Mouse (Mus musculus) heart, embryonic 14.5 days (tissue): Measurements from ENCODE around the gene Daxx. TPM values are rescaled to one million over a fixed set of nuclear protein-coding genes. Genes with fewer than 3 reads are reported as not detected.

Source experiments
- ATAC-seq: fragments of 200-750 bp; cut with Nextera tagmentation; 2 replicates; pipeline ENCODE4 v1.8.0; 2017; ENCODE audit warnings: low read depth, moderate TSS enrichment; ENCODE audit not compliant: insufficient number of reproducible peaks, insufficient read depth, low FRiP score
- H3K27ac ChIP-seq, 2 experiments: fragments of 200-500 bp in 1 of 2; fragments of 300-500 bp in 1 of 2; sonication (generic) in 1 of 2; replicated peaks in 1 of 2; 2 replicates each; pipeline ENCODE4 v1.5.1; 2012 to 2014; ENCODE audit warnings: low read depth in 2 of 2, low read length in 2 of 2, control low read depth in 1 of 2, mild to moderate bottlenecking in 1 of 2, mixed read lengths in 1 of 2; ENCODE audit not compliant: control insufficient read depth in 1 of 2, insufficient read depth in 1 of 2
- H3K27me3 ChIP-seq: fragments of 300-500 bp; sonication (generic); 2 replicates; pipeline ENCODE4 v1.6.1; 2014; ENCODE audit warnings: mild to moderate bottlenecking, low read length, control low read depth; ENCODE audit not compliant: control insufficient read depth, insufficient read depth
- H3K36me3 ChIP-seq: fragments of 300-500 bp; sonication (generic); 2 replicates; pipeline ENCODE4 v1.6.1; 2014; ENCODE audit warnings: mild to moderate bottlenecking, control low read depth, low read length, mixed read lengths; ENCODE audit not compliant: control insufficient read depth, insufficient read depth
- H3K4me1 ChIP-seq, 2 experiments: fragments of 200-500 bp in 1 of 2; fragments of 300-500 bp in 1 of 2; sonication (generic) in 1 of 2; 2 replicates each; pipeline ENCODE4 v1.6.1; 2012 to 2014; ENCODE audit warnings: low read length in 2 of 2, control low read depth in 1 of 2, mixed read lengths in 1 of 2; ENCODE audit not compliant: control insufficient read depth in 2 of 2, insufficient read depth in 2 of 2
- H3K4me2 ChIP-seq: fragments of 300-500 bp; sonication (generic); 2 replicates; pipeline ENCODE4 v1.6.1; 2014; ENCODE audit warnings: mild to moderate bottlenecking, low read length
- H3K4me3 ChIP-seq, 2 experiments: fragments of 200-500 bp in 1 of 2; fragments of 300-500 bp in 1 of 2; sonication (generic) in 1 of 2; 2 replicates each; pipeline ENCODE4 v1.5.1; 2012 to 2014; ENCODE audit warnings: low read length in 2 of 2, mild to moderate bottlenecking in 2 of 2, control low read depth in 1 of 2, low read depth in 1 of 2, moderate library complexity in 1 of 2; ENCODE audit not compliant: control insufficient read depth in 1 of 2, insufficient read depth in 1 of 2
- H3K9ac ChIP-seq: fragments of 300-500 bp; sonication (generic); 2 replicates; pipeline ENCODE4 v1.6.1; 2014; ENCODE audit warnings: mild to moderate bottlenecking, low read length
- H3K9me3 ChIP-seq: fragments of 300-500 bp; sonication (generic); 2 replicates; pipeline ENCODE4 v1.6.1; 2016; ENCODE audit warnings: low read length, control low read depth; ENCODE audit not compliant: control insufficient read depth
- WGBS: fragments of 180-500 bp; shearing (Covaris S2); extraction: QIAGEN DNeasy Blood & Tissue Kit; methylation state at CpG from one replicate; pipeline ENCODE4 v1.1.7; 2014; 5-methylcytosine and 5-hydroxymethylcytosine counted together
- polyA plus RNA-seq: library from polyadenylated mRNA; unstranded; fragments of >200 nt; fragmentation: Nextera tagmentation; extraction: Ambion mirVana; gene quantifications from 2 replicates; pipeline ENCODE4 v1.2.1, GENCODE M21; 2014

Daxx gene
- polyA plus RNA-seq, 1 experiment from 2014 or later, result 27.2 TPM

GRCm38 (mm10) chr17:33917656-33918292, 8.6 kb downstream of the Daxx start:
- Histone ChIP-seq H3K4me3 (no peak overlapping the region), H3K4me2 (no peak overlapping the region), H3K9me3 (no peaks in the 10 kb centered on the region), H3K27ac (no peak overlapping the region), H3K36me3 (peaks cover 36% of the 10 kb centered on the region), H3K27me3 (no peaks in the 10 kb centered on the region), H3K9ac (no peak overlapping the region), H3K4me1 (peaks cover 13 to 23% of the 10 kb centered on the region in 2 experiments)
- no peak for ATAC-seq
- WGBS, result 86% methylated on average over 17 of the region's 18 CpGs

GRCm38 (mm10) chr17:33918293-33919203, 9.3 kb downstream of the Daxx start:
- peak overlapping the region; percentile 87 for H3K9ac ChIP-seq
- ATAC-seq, result no peak
- H3K4me2 ChIP-seq, result peak overlapping the region; percentile 99

DNA sequence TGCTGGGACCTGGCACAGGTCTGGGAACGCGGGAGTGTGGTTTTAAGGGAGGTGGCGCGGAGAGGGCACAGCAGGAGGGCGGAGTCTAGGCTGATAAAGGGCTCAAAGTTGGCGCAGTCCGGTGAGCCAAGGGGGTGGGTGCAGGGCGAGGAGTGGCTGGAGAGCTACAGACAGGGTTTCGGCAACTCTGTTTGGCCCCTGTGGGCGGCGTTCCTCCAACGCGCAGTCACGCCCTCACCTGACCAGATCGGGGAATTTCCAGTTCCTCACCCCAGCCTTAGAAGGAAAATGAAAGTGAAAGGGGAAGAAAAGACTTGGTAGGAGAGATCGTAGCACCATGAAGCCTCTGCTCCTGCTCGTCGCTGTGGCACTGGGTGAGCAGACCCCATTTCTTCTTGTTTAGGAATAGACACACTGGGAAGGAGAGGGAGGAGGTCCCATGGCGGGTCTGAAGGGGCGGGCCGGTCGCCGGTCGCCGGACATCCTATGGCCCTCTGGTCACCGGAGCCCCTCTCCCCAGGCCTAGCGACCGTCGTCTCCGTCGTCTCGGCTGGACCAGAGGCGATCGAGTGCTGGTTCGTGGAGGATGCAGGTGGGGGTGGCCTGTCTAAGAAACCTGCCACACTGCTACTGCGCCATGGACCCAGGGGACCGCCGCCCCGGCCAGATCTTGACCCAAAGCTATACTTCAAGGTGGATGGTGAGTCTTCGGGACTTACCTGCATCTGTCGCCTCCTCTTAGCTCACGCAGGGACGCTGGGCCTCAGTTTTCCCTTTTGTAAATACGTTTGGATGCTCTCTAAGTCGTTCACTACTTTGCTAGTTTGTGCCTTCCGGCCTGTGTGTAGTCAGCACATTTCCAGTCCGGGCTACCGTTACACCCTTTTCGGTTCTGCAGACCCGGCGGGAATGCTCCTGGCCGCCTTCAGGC, 10.4 kb downstream of the Daxx start:
- H3K27ac ChIP-seq, result peak overlapping the region; percentile 76 to 78
- peak; percentile 40; the same call in 1 of the 2 replicates for ATAC-seq
- no peaks in the 10 kb centered on the region for H3K27me3 ChIP-seq
- H3K4me2 ChIP-seq, result peak overlapping the region; percentile 99
- H3K9ac ChIP-seq, result peak overlapping the region; percentile 87
- peaks cover 13 to 23% of the 10 kb centered on the region in 2 experiments for H3K4me1 ChIP-seq
- H3K36me3 ChIP-seq, result peaks cover 19% of the 10 kb centered on the region
- no peaks in the 10 kb centered on the region for H3K9me3 ChIP-seq
- peak overlapping the region; percentile 81 to 83 for H3K4me3 ChIP-seq
- WGBS, result under 1% methylated on average over 52 of the region's 52 CpGs

More at GRCm38 (mm10) chr17:33918293-33919203, 9.3 kb downstream of the Daxx start:
- H3K36me3 ChIP-seq, result peaks cover 30% of the 10 kb centered on the region
- H3K27me3 ChIP-seq, result no peaks in the 10 kb centered on the region
- H3K9me3 ChIP-seq, result no peaks in the 10 kb centered on the region
- peaks cover 13 to 23% of the 10 kb centered on the region in 2 experiments for H3K4me1 ChIP-seq
- peak overlapping the region; percentile 81 to 83 for H3K4me3 ChIP-seq
- peak overlapping the region; percentile 76 to 78; a peak in 1 of 4 replicates for H3K27ac ChIP-seq
- 52% methylated on average over 37 of the region's 37 CpGs for WGBS

DNA sequence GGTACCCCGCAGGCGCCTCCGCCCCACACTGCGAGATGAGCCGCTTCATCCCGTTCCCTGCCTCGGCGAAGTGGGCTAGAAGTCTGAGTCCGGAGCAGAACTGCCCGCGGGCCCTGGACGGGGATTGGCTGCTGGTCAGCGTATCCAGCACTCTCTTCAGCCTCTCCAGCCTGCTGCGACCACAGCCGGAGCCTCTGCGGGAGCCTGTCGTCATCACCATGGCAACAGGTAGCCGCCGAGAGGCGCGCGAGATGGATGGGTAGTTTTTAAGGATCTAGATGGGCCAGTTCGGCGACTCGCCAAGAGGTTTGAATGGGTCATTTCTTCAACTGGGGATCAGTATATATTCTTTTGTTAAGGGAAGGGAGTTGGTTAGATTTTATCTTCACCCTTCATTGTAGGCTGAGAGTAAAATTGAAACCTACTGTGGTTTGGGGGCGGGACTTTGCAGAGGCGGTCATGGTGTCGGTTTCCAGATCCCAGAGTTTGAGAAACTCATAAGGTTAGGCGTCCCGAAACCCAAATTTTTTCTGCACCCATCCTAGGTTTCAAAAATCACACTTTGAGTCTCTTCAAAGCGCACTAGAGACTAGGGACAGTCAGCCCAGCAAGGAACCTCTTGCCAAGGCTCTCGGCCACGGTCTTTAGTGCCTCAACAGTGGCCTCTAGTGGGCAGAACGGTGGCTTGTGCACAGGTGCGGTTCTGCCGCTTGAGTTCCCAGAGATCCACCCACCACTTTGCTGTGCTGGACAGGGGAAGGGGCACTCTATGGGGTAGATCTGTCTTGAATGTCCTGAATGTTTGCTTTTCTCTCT, 11.3 kb downstream of the Daxx start:
- Histone ChIP-seq H3K9me3 (no peaks in the 10 kb centered on the region), H3K4me3 (peak overlapping the region; percentile 81 to 83), H3K36me3 (peaks cover 13% of the 10 kb centered on the region), H3K27ac (peak overlapping the region; percentile 76 to 78; a peak in 3 of 4 replicates), H3K4me1 (peaks cover 11 to 17% of the 10 kb centered on the region in 2 experiments), H3K4me2 (peak overlapping the region; percentile 99), H3K27me3 (no peaks in the 10 kb centered on the region), H3K9ac (peak overlapping the region; percentile 87)
- WGBS, result under 1% methylated on average over 36 of the region's 36 CpGs
- ATAC-seq, result no peak

- no peak overlapping the region for H3K4me3 ChIP-seq
- H3K27me3 ChIP-seq, result no peaks in the 10 kb centered on the region
- 86% methylated on average over 7 of the region's 7 CpGs for WGBS
- H3K9ac ChIP-seq, result no peak overlapping the region
- no peak for ATAC-seq
- no peak overlapping the region for H3K27ac ChIP-seq
- H3K36me3 ChIP-seq, result peaks cover 15% of the 10 kb centered on the region
- H3K4me1 ChIP-seq, result peaks cover 11 to 17% of the 10 kb centered on the region in 2 experiments
- no peaks in the 10 kb centered on the region for H3K9me3 ChIP-seq
- H3K4me2 ChIP-seq, result no peak overlapping the region
Observed at GRCm38 (mm10) chr17:33921361-33921760, 12.1 kb downstream of the Daxx start.

DNA sequence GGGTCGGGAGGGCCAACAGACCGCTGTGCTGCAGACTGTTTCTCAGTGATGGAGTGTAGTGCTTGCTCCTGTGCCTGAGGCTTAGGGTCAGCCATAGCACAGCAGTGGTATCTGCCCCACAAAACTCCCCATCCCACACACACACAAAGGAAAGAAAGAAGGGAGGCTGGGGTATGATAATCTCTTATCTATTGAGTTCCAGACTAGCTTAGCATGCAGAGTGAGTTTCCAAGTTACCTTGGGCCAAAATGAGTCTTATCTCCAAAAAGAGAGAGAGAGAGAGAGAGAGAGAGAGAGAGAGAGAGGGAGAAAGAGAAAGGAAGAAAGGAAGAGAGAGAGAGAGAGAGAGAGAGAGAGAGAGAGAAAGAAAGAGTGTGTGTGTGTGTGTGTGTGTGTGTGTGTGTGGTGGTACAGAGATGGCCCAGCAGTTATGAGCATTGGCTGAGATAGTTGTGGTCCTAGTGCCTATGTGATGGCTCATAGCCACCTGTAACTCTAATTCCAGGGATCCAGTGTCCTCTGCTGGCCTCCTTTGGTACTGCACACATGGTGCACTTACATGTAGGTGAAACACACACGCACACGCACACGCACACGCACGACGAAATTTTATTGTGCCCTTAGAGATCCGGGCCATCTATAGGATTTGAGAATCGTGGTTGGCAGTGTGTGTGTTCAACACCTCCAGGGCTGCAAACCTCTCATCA, 15.5 kb downstream of the Daxx start:
- H3K27me3 ChIP-seq, result no peaks in the 10 kb centered on the region
- WGBS, result 79% methylated on average over 10 of the region's 10 CpGs
- H3K9me3 ChIP-seq, result no peaks in the 10 kb centered on the region
- H3K4me3 ChIP-seq, result no peak overlapping the region
- H3K4me1 ChIP-seq, result peaks cover 0 to 7% of the 10 kb centered on the region in 2 experiments; a peak in 3 of 4 replicates
- no peak overlapping the region for H3K9ac ChIP-seq
- peaks cover 11% of the 10 kb centered on the region for H3K36me3 ChIP-seq
- ATAC-seq, result no peak
- H3K4me2 ChIP-seq, result no peak overlapping the region
- H3K27ac ChIP-seq, result no peak overlapping the region
